In the genomic region with DNA sequence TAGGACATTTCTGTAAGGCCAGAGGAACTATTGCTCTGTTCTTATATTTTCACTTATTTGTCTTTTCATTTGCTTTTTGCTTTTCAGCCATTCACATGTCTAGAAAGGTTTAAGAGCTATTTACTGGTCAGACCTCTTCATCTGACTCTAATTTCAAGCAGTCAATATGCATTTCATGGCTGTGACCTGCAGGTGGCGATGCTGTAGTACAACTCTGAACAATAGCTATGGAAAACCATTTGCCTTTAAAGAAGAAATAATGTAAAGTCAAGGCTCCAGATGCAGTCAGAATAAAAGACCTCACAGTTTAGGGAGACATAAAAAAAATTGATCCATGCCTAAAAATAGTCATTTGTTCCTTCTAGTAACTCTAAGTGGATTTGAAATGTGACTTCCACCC, we compare ENCODE assay signal across 8 mouse cellular contexts.
DNase-seq lines count a peak whose midpoint lies in the region; ATAC-seq and TF ChIP-seq lines count a peak whose summit lies in the region.

No protein-coding gene starts in this region.

- no peak overlapping the region for H3K9ac ChIP-seq in lung, postnatal 0 days (replicated peaks; ENCODE audit: low read depth)

- no peaks in the 10 kb centered on the region for H3K9me3 ChIP-seq in lung, postnatal 0 days (ENCODE audit: low read length)

- no peaks in the 10 kb centered on the region for H3K4me1 ChIP-seq in lung, postnatal 0 days (ENCODE audit: insufficient read depth, low read depth, low read length)

- intact Hi-C loops in heart, postnatal 10 days (cut with DNase I): loop anchor here (5.0 kb wide), 1 partner anchor 757 kb away; no protein-coding TSS in a partner anchor

- TF ChIP-seq CTCF in lung, postnatal 0 days (IDR thresholded peaks at IDR 0.05): peak; percentile 65

- no peak for TF ChIP-seq EP300 in lung, postnatal 0 days (IDR thresholded peaks at IDR 0.05)

- no peaks in the 10 kb centered on the region for H3K27me3 ChIP-seq in lung, postnatal 0 days (replicated peaks; ENCODE audit: insufficient read depth, low read length)

- H3K36me3 ChIP-seq in lung, postnatal 0 days (ENCODE audit: insufficient read depth, low read length): no peaks in the 10 kb centered on the region

- H3K27ac ChIP-seq in lung, postnatal 0 days (ENCODE audit: low read length): no peak overlapping the region

- DNase-seq in heart, postnatal 10 days: peak; percentile 14 to 28
- no peak for DNase-seq in heart, adult 11 months
- DNase-seq in A20 (ENCODE audit: low read depth, low spot score) (peak; percentile 18), ZHBTc4 (ENCODE audit: low read depth, low spot score) (peak; percentile 43)
- peak; percentile 24 for DNase-seq in forelimb bud, embryonic 11.5 days (ENCODE audit: low read depth, low spot score)
- peak; percentile 31 for DNase-seq in lung, postnatal 0 days (ENCODE audit: low spot score)
- DNase-seq in thymus, adult 18-20 months: no peak

- ATAC-seq in lung, postnatal 0 days: no peak
- ATAC-seq in inflammation-experienced regulatory T-cells, adult 6 months: no peak

- no peak overlapping the region for H3K4me3 ChIP-seq in lung, postnatal 0 days (ENCODE audit: low read depth, low read length)

- no peak overlapping the region for H3K4me2 ChIP-seq in lung, postnatal 0 days (replicated peaks; ENCODE audit: low read depth, low read length)

- WGBS in lung, postnatal 0 days: 4% methylated on average over 1 of the region's 1 CpGs

Comparison
In these comparisons a context has a peak if more than half of its experiments do, and no peak if none do; other contexts are left out.
1. DNase-seq: peak in heart, postnatal 10 days (2 of 2), A20 (single experiment), ZHBTc4 (single experiment), forelimb bud, embryonic 11.5 days (single experiment) and lung, postnatal 0 days (single experiment); none in heart, adult 11 months (single experiment) and thymus, adult 18-20 months (0 of 2).